Mouse (Mus musculus) heart, embryonic 10.5 days (tissue): ENCODE data around the gene Pgm5. TPM values are rescaled to one million over a fixed set of nuclear protein-coding genes. Genes with fewer than 3 reads are reported as not detected.
"Not testable (repeated sequence)": the region's sequence is repeated elsewhere in the genome, so short reads cannot be mapped to it uniquely, and the experiment has no call there.

Experiments
- DNase-seq: peaks from one replicate; pipeline ENCODE4 v3.0.0-alpha.2; 2017; ENCODE audit warnings: low spot score
- H3K27ac ChIP-seq: fragments of 300-500 bp; sonication (generic); 2 replicates; pipeline ENCODE4 v1.5.1; 2016; ENCODE audit warnings: mild to moderate bottlenecking
- H3K27me3 ChIP-seq: fragments of 300-500 bp; sonication (generic); 2 replicates; pipeline ENCODE4 v1.6.1; 2016; ENCODE audit warnings: mild to moderate bottlenecking; ENCODE audit not compliant: poor library complexity, insufficient read depth, severe bottlenecking
- H3K36me3 ChIP-seq: fragments of 300-500 bp; sonication (generic); 2 replicates; pipeline ENCODE4 v1.6.1; 2016; ENCODE audit warnings: mild to moderate bottlenecking, moderate library complexity
- H3K4me1 ChIP-seq: fragments of 300-500 bp; sonication (generic); 2 replicates; pipeline ENCODE4 v1.6.1; 2016; ENCODE audit warnings: mild to moderate bottlenecking
- H3K4me3 ChIP-seq: fragments of 300-500 bp; sonication (generic); 2 replicates; pipeline ENCODE4 v1.5.1; 2016; ENCODE audit warnings: mild to moderate bottlenecking, moderate library complexity
- H3K9me3 ChIP-seq: fragments of 300-500 bp; sonication (generic); 2 replicates; pipeline ENCODE4 v1.6.1; 2016; ENCODE audit warnings: mild to moderate bottlenecking, moderate library complexity
- WGBS: fragments of 180-500 bp; shearing (Covaris S2); methylation state at CpG from one replicate; pipeline ENCODE4 v1.1.7; 2016; 5-methylcytosine and 5-hydroxymethylcytosine counted together
- polyA plus RNA-seq: library from polyadenylated mRNA; unstranded; fragments of >200 nt; fragmentation: Nextera tagmentation; extraction: Ambion mirVana; gene quantifications from 2 replicates; pipeline ENCODE4 v1.2.1, GENCODE M21; 2016

Pgm5 gene
- polyA plus RNA-seq, 1 experiment from 2014 or later, result 3.2 TPM

GRCm38 (mm10) chr19:24707071-24707906 is 154.4 kb downstream of the Pgm5 start:
- H3K4me1 ChIP-seq, result peaks cover 23% of the 10 kb centered on the region
- H3K36me3 ChIP-seq, result 0 out of 2 replicates have a peak, but pooled peaks cover 4% of the 10 kb centered on the region
- 73% methylated on average over 7 of the region's 7 CpGs for WGBS
- no peaks in the 10 kb centered on the region for H3K27me3 ChIP-seq
- H3K9me3 ChIP-seq, result no peaks in the 10 kb centered on the region
- H3K27ac ChIP-seq, result peak overlapping the region; percentile 49; the same call in 1 of the 2 replicates
- no peak for DNase-seq
- H3K4me3 ChIP-seq, result no peak overlapping the region

- peaks cover 29% of the 10 kb centered on the region for H3K4me1 ChIP-seq
- DNase-seq, result no peak
- H3K9me3 ChIP-seq, result no peaks in the 10 kb centered on the region
- H3K27me3 ChIP-seq, result no peaks in the 10 kb centered on the region
- no peak overlapping the region for H3K4me3 ChIP-seq
- H3K27ac ChIP-seq, result no peak overlapping the region
- 0 out of 2 replicates have a peak, but pooled peaks cover 4% of the 10 kb centered on the region for H3K36me3 ChIP-seq
- 65% methylated on average over 1 of the region's 1 CpGs for WGBS
Measured at GRCm38 (mm10) chr19:24705395-24705794, 156.3 kb downstream of the Pgm5 start.

GRCm38 (mm10) chr19:24704326-24704725 is 157.3 kb downstream of the Pgm5 start:
- no peak for DNase-seq
- Histone ChIP-seq H3K9me3 (no peaks in the 10 kb centered on the region), H3K36me3 (0 out of 2 replicates have a peak, but pooled peaks cover 4% of the 10 kb centered on the region), H3K4me3 (no peak overlapping the region), H3K27ac (no peak overlapping the region), H3K4me1 (peaks cover 29% of the 10 kb centered on the region), H3K27me3 (no peaks in the 10 kb centered on the region)
- 71% methylated on average over 2 of the region's 2 CpGs for whole genome bisulfite sequencing

GRCm38 (mm10) chr19:24703680-24704079 is 158.0 kb downstream of the Pgm5 start:
- H3K4me1 ChIP-seq, result peaks cover 31% of the 10 kb centered on the region

GRCm38 (mm10) chr19:24703168-24703567 is 158.5 kb downstream of the Pgm5 start:
- not testable (repeated sequence) for H3K9me3 ChIP-seq, DNase-seq, H3K27me3 ChIP-seq, H3K36me3 ChIP-seq, H3K4me3 ChIP-seq, H3K27ac ChIP-seq
- 67% methylated on average over 1 of the region's 1 CpGs for WGBS
- H3K4me1 ChIP-seq, result peaks cover 31% of the 10 kb centered on the region

More at GRCm38 (mm10) chr19:24703680-24704079, 158.0 kb downstream of the Pgm5 start:
- 77% methylated on average over 8 of the region's 8 CpGs for WGBS
- DNase-seq, result no peak
- Histone ChIP-seq H3K36me3 (0 out of 2 replicates have a peak, but pooled peaks cover 4% of the 10 kb centered on the region), H3K27me3 (no peaks in the 10 kb centered on the region), H3K4me3 (no peak overlapping the region), H3K27ac (no peak overlapping the region), H3K9me3 (no peaks in the 10 kb centered on the region)

- 69% methylated on average over 8 of the region's 8 CpGs for WGBS
- DNase-seq, result no peak
Measured at GRCm38 (mm10) chr19:24701716-24702115, 159.9 kb downstream of the Pgm5 start.

GRCm38 (mm10) chr19:24700664-24701063 is 161.0 kb downstream of the Pgm5 start:
- Histone ChIP-seq H3K4me1 (peaks cover 20% of the 10 kb centered on the region), H3K9me3 (no peaks in the 10 kb centered on the region), H3K27ac (no peak overlapping the region), H3K4me3 (no peak overlapping the region), H3K36me3 (no peaks in the 10 kb centered on the region), H3K27me3 (no peaks in the 10 kb centered on the region)
- 62% methylated on average over 5 of the region's 5 CpGs for WGBS
- no peak for DNase-seq

More at GRCm38 (mm10) chr19:24701716-24702115, 159.9 kb downstream of the Pgm5 start:
- H3K4me3 ChIP-seq, result no peak overlapping the region
- no peaks in the 10 kb centered on the region for H3K9me3 ChIP-seq
- no peaks in the 10 kb centered on the region for H3K27me3 ChIP-seq
- H3K4me1 ChIP-seq, result peaks cover 22% of the 10 kb centered on the region
- H3K36me3 ChIP-seq, result no peaks in the 10 kb centered on the region
- no peak overlapping the region for H3K27ac ChIP-seq

GRCm38 (mm10) chr19:24699910-24700309 is 161.7 kb downstream of the Pgm5 start:
- no peaks in the 10 kb centered on the region for H3K9me3 ChIP-seq
- DNase-seq, result no peak
- no peak overlapping the region for H3K4me3 ChIP-seq
- H3K36me3 ChIP-seq, result no peaks in the 10 kb centered on the region
- no peaks in the 10 kb centered on the region for H3K27me3 ChIP-seq
- no peak overlapping the region for H3K27ac ChIP-seq
- peaks cover 18% of the 10 kb centered on the region for H3K4me1 ChIP-seq

- Histone ChIP-seq H3K9me3 (no peaks in the 10 kb centered on the region), H3K4me3 (no peak overlapping the region), H3K4me1 (peaks cover 18% of the 10 kb centered on the region), H3K36me3 (no peaks in the 10 kb centered on the region), H3K27ac (0 out of 2 replicates have a peak overlapping the region, but pooled peaks have one; percentile 6), H3K27me3 (no peaks in the 10 kb centered on the region)
- WGBS, result 79% methylated on average over 3 of the region's 3 CpGs
- no peak for DNase-seq
Measured at GRCm38 (mm10) chr19:24699196-24699595, 162.5 kb downstream of the Pgm5 start.

GRCm38 (mm10) chr19:24698651-24699050 is 163.0 kb downstream of the Pgm5 start:
- H3K27ac ChIP-seq, result no peak overlapping the region
- peaks cover 2% of the 10 kb centered on the region; the same call in 1 of the 2 replicates for H3K36me3 ChIP-seq
- DNase-seq, result no peak
- H3K4me3 ChIP-seq, result no peak overlapping the region
- no peaks in the 10 kb centered on the region for H3K27me3 ChIP-seq
- WGBS, result 53% methylated on average over 5 of the region's 5 CpGs
- no peaks in the 10 kb centered on the region for H3K9me3 ChIP-seq
- H3K4me1 ChIP-seq, result peaks cover 18% of the 10 kb centered on the region

GRCm38 (mm10) chr19:24697946-24698345 is 163.7 kb downstream of the Pgm5 start:
- 36% methylated on average over 1 of the region's 1 CpGs for WGBS
- Histone ChIP-seq H3K4me1 (peaks cover 18% of the 10 kb centered on the region), H3K36me3 (peaks cover 7% of the 10 kb centered on the region; the same call in 1 of the 2 replicates), H3K4me3 (no peak overlapping the region), H3K9me3 (no peaks in the 10 kb centered on the region), H3K27me3 (no peaks in the 10 kb centered on the region), H3K27ac (no peak overlapping the region)
- DNase-seq, result no peak

GRCm38 (mm10) chr19:24692691-24693090 is 169.0 kb downstream of the Pgm5 start:
- H3K36me3 ChIP-seq, result peaks cover 15% of the 10 kb centered on the region
- no peak overlapping the region for H3K27ac ChIP-seq
- H3K9me3 ChIP-seq, result no peaks in the 10 kb centered on the region
- 81% methylated on average over 2 of the region's 2 CpGs for WGBS
- peaks cover 3% of the 10 kb centered on the region; the same call in 1 of the 2 replicates for H3K4me1 ChIP-seq
- no peaks in the 10 kb centered on the region for H3K27me3 ChIP-seq
- no peak overlapping the region for H3K4me3 ChIP-seq
- no peak for DNase-seq

- H3K27me3 ChIP-seq, result no peaks in the 10 kb centered on the region
- H3K4me1 ChIP-seq, result 0 out of 2 replicates have a peak, but pooled peaks cover 3% of the 10 kb centered on the region
- peaks cover 17% of the 10 kb centered on the region for H3K36me3 ChIP-seq
- no peak overlapping the region for H3K4me3 ChIP-seq
- no peak overlapping the region for H3K27ac ChIP-seq
- no peak for DNase-seq
- no peaks in the 10 kb centered on the region for H3K9me3 ChIP-seq
- 93% methylated on average over 4 of the region's 4 CpGs for WGBS
Measured at GRCm38 (mm10) chr19:24689531-24689930, 172.1 kb downstream of the Pgm5 start.
